Mouse (Mus musculus) spleen, postnatal 0 days (tissue): Measurements from ENCODE around the gene Umod. TPM values are rescaled to one million over a fixed set of nuclear protein-coding genes. Genes with fewer than 3 reads are reported as not detected.

Experiments used
- polyA plus RNA-seq: library from polyadenylated mRNA; unstranded; fragments of >200 nt; fragmentation: Nextera tagmentation; extraction: Ambion mirVana; gene quantifications from 2 replicates; pipeline ENCODE4 v1.2.1, GENCODE M21; 2015

Gene Umod
- polyA plus RNA-seq = not detected in 2 replicates

GRCm38 (mm10) chr7:119479256-119479655 lies at the start of gene Umod:
TSS of gene Umod (minus strand) at chr7:119479282.

GRCm38 (mm10) chr7:119523389-119523788 lies 44.3 kb upstream of the Umod start, which contains the start of gene Pdilt:
TSS of gene Pdilt (minus strand) at chr7:119523489.

GRCm38 (mm10) chr7:119519163-119519562 lies 40.1 kb upstream of the Umod start, which contains the start of gene Acsm5:
TSS of gene Acsm5 (plus strand) at chr7:119519463.

GRCm38 (mm10) chr7:119459185-119459584 lies 19.9 kb downstream of the Umod start, which contains the start of gene Gp2:
TSS of gene Gp2 (minus strand) at chr7:119459285.

Other genes with a start within 250 kb of the Umod start
- 0.85 and 1.5 TPM in 2 replicates for gene Gp2, start 20.0 kb downstream of the Umod start, polyA plus RNA-seq
- gene Acsm5, start 40.2 kb upstream of the Umod start, polyA plus RNA-seq = not detected in 2 replicates
- gene Pdilt, start 44.2 kb upstream of the Umod start, polyA plus RNA-seq = not detected in 2 replicates
- gene Acsm2, start 75.1 kb upstream of the Umod start, polyA plus RNA-seq = not detected in 2 replicates
- not detected in 2 replicates for gene Acsm1, start 127.7 kb upstream of the Umod start, polyA plus RNA-seq
- gene Acsm4, start 210.7 kb upstream of the Umod start, polyA plus RNA-seq = not detected in 2 replicates
- gene Thumpd1, start 241.5 kb upstream of the Umod start, polyA plus RNA-seq = 33.0 and 34.7 TPM in 2 replicates